Mouse (Mus musculus) liver, postnatal 0 days (tissue): Measurements from ENCODE around the gene Syt17.

Experiments used
- CTCF ChIP-seq: sonication (generic); IDR thresholded peaks from 2 replicates; pipeline ENCODE4 v1.5.1; 2016; ENCODE audit warnings: antibody characterized with exemption, low read depth
- EP300 ChIP-seq: IDR thresholded peaks from 2 replicates; pipeline ENCODE4 v1.6.1; 2016; ENCODE audit warnings: antibody characterized with exemption, low read depth, mild to moderate bottlenecking

- no peak for TF ChIP-seq CTCF
- no peak for TF ChIP-seq EP300
Measured at GRCm38 (mm10) chr7:118390705-118391104, 57.3 kb downstream of the Syt17 start.
